Mouse (Mus musculus): ENCODE data around the gene Mast1.

GRCm38 (mm10) chr8:84907493-84907892, 29.7 kb downstream of the Mast1 start:
- no peak for TF ChIP-seq CTCF (IDR thresholded peaks at IDR 0.05; ENCODE audit: low read depth)
- no peak for TF ChIP-seq EP300 (IDR thresholded peaks at IDR 0.05; ENCODE audit: low read depth)
